Mouse (Mus musculus): Measurements from ENCODE around the gene Prrt4.
A peak's percentile ranks its signal among the peaks of the same experiment; 100 is the strongest.
"Not testable (repeated sequence)": the region's sequence is repeated elsewhere in the genome, so short reads cannot be mapped to it uniquely, and the experiment has no call there.

The Prrt4 gene

DNA sequence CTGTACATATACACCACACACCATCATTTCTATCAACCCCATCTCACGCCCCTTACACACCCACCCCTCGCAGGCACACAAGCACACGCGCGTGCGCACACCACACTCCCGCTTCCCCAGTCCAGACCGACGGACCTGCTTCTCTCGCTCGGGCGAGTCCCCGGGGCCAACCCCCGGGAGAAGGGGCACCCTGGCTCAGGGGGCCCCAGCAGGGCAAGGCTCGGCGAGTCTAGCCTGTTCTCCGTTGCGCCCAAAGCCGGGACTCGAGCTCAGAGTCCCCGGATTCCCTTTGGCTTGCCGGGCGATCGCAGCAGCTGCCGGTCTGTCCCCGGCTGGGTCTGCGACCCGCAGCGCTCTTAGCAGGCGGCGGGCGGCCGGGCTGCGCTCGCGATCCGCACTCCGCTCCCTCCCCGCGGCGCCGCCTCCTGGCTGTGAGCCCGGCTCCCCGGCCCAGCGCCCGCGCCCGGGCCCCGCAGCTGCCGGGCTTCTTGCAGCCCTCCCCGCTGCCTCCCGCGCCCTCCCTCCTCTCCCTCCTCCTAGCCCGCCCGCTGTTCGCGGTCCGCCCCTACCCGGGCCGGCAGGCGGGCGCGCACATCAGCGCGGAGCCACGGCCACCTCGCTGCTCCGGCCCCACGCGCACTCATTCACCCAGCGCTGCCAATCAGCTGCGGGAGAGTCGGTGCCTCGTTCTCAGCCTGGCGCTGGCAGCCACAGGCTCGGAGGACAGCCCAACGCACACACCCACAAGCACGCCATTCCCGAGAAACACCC, at the start of gene Prrt4:
Prrt4 (minus strand) TSS at position 697 of the 771 bp plus-strand sequence.
- peak; percentile 90 for ATAC-seq (ENCODE audit: low TSS enrichment)

GRCm38 (mm10) chr6:29217717-29218116, 38.3 kb upstream of the Prrt4 start:
- ATAC-seq (ENCODE audit: low TSS enrichment) = not testable (repeated sequence)

- peak; percentile 47 for ATAC-seq (ENCODE audit: low TSS enrichment)
These were observed 36.6 kb upstream of the Prrt4 start, which contains the start of gene Impdh1 for GRCm38 (mm10) chr6:29215881-29216501. Impdh1 (minus strand) TSS chr6:29216364.

- ATAC-seq (ENCODE audit: low TSS enrichment) = no peak
These were observed 35.8 kb upstream of the Prrt4 start for GRCm38 (mm10) chr6:29215181-29215580.

- ATAC-seq (ENCODE audit: low TSS enrichment) = no peak
These were observed 35.4 kb upstream of the Prrt4 start for GRCm38 (mm10) chr6:29214776-29215175.

GRCm38 (mm10) chr6:29214245-29214644, 34.9 kb upstream of the Prrt4 start:
- ATAC-seq (ENCODE audit: low TSS enrichment) = no peak

DNA sequence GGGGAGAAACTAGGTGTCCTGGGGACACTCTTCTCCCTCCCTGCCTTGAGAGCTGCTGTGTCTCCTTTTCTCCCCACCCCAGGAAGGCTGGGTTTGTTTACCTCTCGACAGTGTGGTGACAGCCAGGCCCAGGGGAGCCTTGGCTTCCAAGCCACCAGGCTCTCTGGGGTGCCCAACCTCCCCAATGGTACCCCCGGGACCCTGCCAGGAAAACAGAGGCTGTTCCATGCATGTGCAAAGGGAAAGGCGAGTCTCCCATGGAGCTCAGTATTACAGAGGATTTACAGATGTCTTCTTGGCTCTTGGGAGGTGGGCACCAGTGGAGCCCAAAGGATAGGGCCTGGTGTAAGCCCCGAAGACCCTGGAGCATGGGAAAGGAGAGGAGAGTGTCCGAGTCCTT, 34.1 kb upstream of the Prrt4 start:
- no peak for ATAC-seq (ENCODE audit: low TSS enrichment)

DNA sequence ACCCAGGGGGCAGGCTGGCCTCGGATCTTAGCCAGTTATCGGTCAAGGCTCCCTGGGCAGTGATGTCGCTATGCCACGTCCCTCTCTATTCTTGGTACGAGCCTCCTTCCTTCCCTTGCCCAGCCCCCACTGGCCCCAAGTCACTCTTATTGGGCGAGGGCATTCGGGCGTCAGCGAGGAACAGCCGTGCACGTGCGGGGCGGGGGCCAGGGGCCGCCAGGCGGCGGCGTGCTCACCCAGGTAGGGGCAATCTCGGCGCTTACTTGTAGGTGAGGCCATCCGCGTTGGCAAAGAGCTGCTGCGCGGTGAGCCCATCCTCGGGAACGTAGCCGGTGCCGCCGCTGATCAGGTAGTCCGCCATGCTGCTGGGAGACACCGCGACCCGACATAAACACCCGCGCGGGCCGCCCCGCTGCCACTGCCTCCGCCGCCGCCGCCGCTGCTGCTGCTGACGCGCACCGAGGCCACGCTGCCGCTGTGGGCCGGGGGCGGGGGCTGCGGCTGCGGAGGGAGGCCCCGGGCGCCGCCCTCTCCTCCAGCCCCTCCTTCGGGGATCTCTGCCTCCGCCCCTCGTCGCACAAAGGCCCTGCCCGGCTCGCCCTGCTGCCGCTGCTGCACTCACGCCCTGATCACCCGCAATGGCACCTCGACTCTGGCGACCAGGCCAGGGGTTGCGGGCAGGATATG, 32.6 kb upstream of the Prrt4 start:
- peak; percentile 62 for ATAC-seq (ENCODE audit: low TSS enrichment)

GRCm38 (mm10) chr6:29211146-29211545, 31.8 kb upstream of the Prrt4 start:
- no peak for ATAC-seq (ENCODE audit: low TSS enrichment)

GRCm38 (mm10) chr6:29210231-29210936, 31.0 kb upstream of the Prrt4 start:
- ATAC-seq (ENCODE audit: low TSS enrichment) = no peak

- ATAC-seq (ENCODE audit: low TSS enrichment) = no peak
These were observed 28.8 kb upstream of the Prrt4 start for GRCm38 (mm10) chr6:29208178-29208577.

GRCm38 (mm10) chr6:29207017-29207416, 27.6 kb upstream of the Prrt4 start:
- no peak for ATAC-seq (ENCODE audit: low TSS enrichment)

DNA sequence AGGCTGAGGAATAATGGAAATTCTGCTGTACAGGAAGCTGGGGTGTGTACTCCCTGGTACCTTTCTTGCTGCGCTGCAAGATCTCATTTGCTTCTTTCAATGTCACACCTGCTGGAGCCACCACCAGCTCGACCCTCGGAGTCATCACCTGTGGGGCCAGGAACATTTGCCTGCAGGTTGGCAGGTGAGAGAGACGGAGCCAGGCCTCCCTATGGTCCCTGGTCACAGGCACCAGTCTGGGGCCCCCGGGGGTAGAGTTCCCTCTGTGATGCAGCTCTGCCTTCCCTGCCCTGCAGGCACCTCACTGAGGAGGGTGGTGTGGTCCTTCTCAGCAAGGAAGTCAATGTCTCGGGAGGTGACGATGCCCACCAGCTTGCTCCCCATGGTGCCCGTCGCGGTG, 26.6 kb upstream of the Prrt4 start:
- no peak for ATAC-seq (ENCODE audit: low TSS enrichment)

DNA sequence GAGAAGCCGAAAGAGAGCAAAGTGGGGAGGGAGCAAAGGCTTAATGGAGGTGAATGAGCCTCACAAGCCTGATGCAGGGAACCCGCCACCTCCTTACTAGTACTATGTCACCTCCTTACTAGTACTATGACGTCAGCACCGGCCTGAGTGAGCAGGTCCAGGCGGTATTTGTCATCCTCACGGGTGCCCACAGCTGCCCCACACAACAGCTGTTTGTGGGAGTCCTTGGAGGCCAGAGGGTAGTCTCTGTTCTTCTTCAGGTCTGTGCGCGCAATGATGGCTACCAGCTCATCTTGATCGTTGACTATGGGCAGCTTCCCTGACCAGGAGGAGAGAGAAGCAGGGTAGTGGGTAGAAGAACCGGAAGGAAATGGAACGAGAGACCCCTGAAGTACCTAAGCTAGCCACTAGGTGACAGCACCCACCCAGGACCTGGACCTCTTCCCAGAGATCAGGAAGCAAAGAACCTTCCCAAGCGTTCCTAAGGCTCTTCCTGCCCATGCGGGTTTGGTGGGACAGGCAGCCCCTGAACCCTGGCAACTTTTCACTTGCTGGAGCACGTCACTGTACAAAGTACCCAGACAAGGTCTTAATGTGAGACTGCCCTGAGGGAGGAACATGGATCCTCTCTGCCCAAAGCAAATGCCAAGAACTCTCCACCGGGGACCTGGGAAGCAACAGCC, 25.7 kb upstream of the Prrt4 start:
- peak; percentile 45; the same call in 1 of the 2 replicates for ATAC-seq (ENCODE audit: low TSS enrichment)

GRCm38 (mm10) chr6:29203861-29204585, 24.6 kb upstream of the Prrt4 start:
- no peak for ATAC-seq (ENCODE audit: low TSS enrichment)

GRCm38 (mm10) chr6:29203096-29203495, 23.7 kb upstream of the Prrt4 start:
- ATAC-seq (ENCODE audit: low TSS enrichment) = no peak

DNA sequence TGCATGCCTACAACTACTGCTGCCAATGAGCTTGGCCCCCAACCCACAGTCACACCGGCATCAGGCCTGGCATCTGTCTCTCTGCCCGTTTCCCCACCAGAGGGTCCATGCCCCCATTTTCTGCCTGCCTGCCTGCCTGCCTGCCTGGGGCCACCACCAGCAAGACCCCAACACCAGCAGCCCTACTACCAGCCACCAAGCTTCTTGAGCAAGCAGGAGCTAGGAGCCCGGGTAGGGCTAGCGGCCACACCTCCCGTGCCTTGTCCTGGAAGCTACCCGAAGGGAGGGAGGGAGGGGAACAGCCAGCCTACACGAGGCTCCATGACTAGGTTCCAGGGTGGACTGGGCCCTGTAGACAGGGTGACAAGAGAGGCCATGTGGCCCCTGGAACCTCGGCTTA, 22.6 kb upstream of the Prrt4 start:
- ATAC-seq (ENCODE audit: low TSS enrichment) = no peak

- ATAC-seq (ENCODE audit: low TSS enrichment) = no peak
These were observed 22.0 kb upstream of the Prrt4 start for GRCm38 (mm10) chr6:29201341-29201740.

- no peak for ATAC-seq (ENCODE audit: low TSS enrichment)
These were observed 21.1 kb upstream of the Prrt4 start for GRCm38 (mm10) chr6:29200496-29200895.

GRCm38 (mm10) chr6:29199223-29199855, 20.0 kb upstream of the Prrt4 start:
- no peak for ATAC-seq (ENCODE audit: low TSS enrichment)
